Mouse (Mus musculus) c-Kit-positive CD71-positive TER-119-positive erythroid progenitor cells, embryonic 14.5 days (primary cell): ENCODE measurements around the gene Atp6v0a4.
A peak's percentile ranks its signal among the peaks of the same experiment; 100 is the strongest.

Source experiments
- DNase-seq: peaks from one replicate; pipeline ENCODE4 v3.0.0-alpha.2; 2013; ENCODE audit warnings: low spot score

Gene Atp6v0a4

GRCm38 (mm10) chr6:38073592-38073991 lies 50.8 kb downstream of the Atp6v0a4 start:
- no peak for DNase-seq

DNA sequence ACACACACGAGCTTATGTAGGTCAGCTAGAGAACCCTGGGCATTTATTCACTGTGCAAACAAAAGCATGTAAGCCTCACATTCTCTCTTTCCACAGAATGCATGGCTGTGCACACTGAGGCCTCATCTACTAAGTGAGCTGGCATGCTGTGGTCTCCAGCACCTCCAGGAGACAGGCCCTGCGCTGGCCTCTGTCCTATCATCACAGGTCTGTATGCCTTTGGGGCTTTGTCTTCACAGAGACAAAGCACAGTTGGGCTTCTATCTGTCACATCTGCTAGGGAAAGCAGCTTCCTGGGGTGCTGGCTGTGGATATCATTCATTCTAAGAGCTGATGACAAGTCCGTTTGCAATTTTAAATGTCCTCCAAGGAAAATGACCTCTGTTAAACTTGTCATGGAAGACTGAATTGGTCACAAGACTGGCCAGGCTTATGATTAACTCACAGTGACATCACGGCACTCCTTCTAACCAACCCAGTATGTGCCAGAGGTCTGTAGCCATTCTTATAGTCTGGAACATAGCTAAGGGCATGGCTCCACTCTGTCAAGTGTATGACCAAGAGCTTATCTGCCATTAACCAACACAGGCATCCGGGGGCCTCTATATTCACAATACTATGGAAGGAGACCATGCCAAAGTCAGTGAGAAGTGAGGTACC lies 52.1 kb downstream of the Atp6v0a4 start:
- no peak for DNase-seq

DNA sequence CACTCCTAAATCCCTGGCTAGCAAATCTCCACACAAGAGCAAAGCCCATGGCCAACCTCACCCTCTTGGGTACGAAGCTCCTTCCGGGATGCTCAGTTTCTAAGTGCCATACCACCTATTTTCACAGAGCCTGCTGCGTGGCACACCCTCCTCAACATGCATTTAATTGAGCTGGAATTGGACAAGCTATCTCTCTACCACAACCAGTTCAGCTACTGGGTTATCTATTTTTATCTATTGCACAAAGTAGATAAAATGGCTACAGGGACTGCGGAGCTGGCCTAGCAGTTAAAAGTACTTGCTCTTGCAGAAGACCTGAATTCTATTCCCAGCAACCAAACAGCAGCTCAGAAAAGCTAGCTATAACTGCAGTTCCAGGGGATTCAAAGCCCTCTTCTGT lies 53.1 kb downstream of the Atp6v0a4 start:
- DNase-seq, result no peak

DNA sequence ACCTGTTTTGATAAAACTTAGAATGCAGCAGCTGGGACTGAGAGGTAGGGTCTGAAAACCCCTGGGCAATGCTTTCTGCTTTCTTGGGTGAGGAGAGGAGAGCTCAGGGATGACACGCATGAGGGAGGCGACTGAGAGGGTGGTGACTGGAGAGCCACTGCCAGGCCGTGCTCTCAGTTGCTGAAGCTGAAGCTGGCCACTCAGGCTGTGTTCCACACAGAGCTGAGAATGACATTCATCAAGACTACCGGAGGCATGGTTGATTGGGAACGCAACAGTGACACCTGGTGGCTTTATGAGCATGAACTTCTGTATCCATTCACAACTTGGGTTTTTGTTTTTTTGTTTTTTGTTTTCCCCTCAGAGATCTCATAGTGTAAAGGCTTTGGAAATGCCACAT lies 58.2 kb downstream of the Atp6v0a4 start:
- peak; percentile 38 for DNase-seq

DNA sequence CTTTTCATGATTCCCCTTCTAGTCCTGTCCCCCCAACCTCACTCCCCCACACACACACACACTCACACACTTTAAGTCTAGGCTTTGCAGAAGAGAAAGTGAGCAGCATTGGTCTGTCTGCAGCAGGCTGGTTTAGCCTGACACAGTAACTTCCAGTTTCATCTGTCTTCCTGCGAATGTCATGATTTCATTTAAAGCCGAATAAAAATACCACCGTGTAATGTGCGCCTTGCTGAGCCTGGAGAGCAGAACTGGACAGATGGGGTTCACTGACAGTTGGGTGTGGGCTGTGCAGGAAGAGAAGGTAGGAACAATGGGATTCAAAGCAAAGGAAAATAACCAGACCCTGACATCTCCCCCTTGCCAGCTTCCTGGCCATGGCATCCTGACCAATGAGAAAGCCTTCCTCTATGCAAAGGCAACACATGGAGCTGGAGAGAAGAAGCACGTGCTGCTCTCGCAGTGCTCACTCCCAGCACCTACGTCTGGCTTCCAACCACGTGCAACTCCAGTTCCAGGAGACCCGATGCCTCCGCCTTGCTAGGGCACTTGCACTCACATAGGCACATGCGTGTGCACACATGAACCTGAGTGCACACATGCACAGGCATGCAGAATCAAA lies 58.8 kb downstream of the Atp6v0a4 start:
- no peak for DNase-seq

- no peak for DNase-seq
Measured at GRCm38 (mm10) chr6:38065122-38065500, 59.3 kb downstream of the Atp6v0a4 start.

- no peak for DNase-seq
Measured at GRCm38 (mm10) chr6:38064621-38065020, 59.8 kb downstream of the Atp6v0a4 start.

GRCm38 (mm10) chr6:38058805-38059204 lies 65.6 kb downstream of the Atp6v0a4 start:
- no peak for DNase-seq

DNA sequence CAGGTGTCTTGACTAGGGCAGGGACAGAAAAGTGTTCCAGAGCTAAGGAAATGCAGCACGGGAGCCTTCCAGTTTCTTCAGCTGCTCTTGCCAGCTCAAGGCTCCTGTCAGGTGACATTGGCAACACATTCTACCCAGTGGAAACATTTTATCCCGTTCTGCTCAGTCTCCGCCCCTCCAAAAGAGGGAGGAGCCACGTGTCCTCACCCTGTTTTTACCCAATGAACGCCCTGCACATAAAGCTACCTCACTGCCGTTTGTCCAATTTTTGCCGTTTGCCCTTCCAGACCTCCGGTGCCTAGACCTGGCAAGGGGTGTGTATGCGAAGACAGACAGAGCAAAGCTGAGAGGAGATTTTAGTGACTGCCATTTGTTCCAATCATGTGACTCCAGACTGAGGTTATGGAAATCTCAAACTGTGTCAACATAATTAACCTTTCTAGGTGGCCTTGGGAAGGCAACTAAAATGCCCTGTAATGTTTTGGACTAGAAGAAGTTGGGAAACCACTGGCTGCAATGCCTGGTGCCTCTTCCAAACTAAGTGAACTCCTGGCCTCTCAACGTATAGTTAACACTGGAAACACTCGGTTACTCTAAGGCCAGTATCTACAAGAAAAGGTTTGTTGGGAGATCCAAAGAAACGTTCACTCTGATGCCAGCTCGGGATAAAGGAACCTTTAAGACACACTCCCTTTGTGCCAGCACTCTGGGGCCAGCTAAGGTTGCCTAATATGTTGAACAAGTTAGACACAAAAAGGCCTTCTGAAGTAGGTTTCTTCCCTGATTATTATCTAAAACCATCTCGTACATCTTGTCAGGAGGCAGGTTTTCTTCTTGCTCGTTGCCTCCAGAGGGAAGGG lies 68.7 kb downstream of the Atp6v0a4 start:
- DNase-seq, result no peak

DNA sequence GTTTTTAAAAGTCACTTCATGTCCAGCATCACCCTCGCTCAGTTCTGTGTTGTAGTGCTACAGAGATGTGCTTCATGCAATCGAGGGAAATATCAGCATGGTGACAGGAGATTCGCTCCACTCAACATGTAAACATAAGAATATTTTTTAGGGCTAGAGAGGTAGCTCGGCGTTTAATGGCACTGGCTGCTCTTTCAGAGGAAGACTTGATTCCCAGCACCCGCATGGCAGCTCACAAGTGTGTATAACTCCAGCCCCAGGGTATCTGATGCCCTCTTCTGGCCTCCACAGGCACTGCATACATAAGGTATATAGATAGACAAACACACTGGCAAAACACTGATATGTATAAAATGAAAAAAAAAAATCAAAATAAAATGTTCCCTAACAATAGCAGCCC lies 74.8 kb downstream of the Atp6v0a4 start:
- DNase-seq, result no peak

- no peak for DNase-seq
Measured at GRCm38 (mm10) chr6:38048800-38049561, 75.4 kb downstream of the Atp6v0a4 start.

- DNase-seq, result no peak
Measured at GRCm38 (mm10) chr6:38048003-38048402, 76.4 kb downstream of the Atp6v0a4 start.

GRCm38 (mm10) chr6:38046838-38047237 lies 77.5 kb downstream of the Atp6v0a4 start, which contains the start of gene Svopl:
Gene Svopl, minus strand, starts transcription at chr6:38046996.
- no peak for DNase-seq

DNA sequence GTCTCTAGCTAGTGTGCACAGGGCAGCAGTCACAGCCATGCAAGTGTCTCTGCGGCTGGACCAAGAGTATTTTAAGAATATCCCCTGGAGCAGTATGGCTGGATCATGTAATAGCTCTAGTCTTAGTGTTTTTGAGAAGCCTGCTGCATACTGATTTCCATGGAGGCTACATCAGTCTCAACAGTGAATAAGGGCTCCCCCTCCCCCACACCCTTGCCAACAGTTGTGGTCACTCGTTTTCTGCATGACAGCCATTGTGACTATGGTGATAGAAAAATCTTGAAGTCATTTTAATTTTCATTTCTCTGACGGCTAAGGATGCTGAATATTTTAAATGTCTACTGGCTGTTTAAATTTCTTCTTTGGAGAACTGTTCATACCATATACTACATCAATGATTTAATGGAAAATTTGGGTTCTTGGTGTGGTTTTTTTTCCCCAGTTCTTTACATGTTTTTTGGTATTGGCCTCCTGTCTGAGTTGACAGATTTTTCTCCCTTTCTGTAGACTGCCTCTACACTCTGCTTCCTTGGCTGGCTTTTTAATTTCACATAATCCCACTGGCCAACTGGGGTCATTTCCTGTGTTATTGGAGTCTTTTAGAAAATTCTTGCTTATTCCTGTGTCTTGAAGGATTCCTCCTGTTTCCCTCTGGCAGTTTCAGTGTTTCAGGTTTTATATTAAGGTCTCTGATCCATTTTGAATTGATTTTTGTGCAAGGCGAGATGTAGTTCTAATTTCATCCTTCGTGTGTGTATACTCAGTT lies 91.4 kb downstream of the Atp6v0a4 start:
- no peak for DNase-seq

GRCm38 (mm10) chr6:38031924-38032540 lies 92.4 kb downstream of the Atp6v0a4 start:
- no peak for DNase-seq

DNA sequence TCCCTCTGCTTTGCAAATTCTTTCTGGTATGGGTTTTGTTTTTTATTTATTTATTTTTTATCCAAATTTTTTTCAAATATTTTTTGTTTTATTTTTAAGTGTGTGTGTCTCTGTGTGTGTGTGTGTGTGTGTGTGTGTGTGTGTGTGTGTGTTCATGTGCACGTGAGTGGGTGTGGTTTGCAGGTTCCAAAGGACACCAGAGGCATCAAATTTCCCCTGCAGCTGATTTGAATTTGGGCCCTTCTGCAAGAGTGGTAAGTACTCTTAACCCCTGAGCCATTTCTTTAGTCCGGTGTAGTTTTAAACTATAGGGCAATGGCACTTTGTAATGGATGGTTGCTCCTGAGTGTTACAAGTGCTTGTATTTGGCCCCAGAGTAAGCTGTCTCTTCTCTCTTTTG lies 96.2 kb downstream of the Atp6v0a4 start:
- no peak for DNase-seq

DNA sequence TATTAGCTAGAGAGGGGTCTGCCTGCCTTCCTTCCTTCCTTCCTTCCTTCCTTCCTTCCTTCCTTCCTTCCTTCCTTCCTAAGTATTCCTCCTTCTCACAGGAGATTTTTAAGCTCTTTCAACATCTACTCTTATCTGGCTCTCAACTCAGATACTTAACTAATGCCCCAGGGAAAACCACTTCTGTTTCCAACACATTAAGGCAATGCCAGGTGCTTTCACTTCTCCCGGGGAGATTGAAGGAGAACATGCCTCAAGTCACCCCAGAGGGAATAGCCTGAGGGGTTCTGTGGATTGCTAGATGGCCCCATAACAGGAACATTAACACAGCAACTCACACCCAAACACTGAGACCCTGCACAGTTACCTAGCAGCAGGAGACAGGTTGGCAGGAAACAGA lies 96.6 kb downstream of the Atp6v0a4 start:
- DNase-seq, result no peak

GRCm38 (mm10) chr6:38023284-38023683 lies 101.1 kb downstream of the Atp6v0a4 start:
- DNase-seq, result no peak

DNA sequence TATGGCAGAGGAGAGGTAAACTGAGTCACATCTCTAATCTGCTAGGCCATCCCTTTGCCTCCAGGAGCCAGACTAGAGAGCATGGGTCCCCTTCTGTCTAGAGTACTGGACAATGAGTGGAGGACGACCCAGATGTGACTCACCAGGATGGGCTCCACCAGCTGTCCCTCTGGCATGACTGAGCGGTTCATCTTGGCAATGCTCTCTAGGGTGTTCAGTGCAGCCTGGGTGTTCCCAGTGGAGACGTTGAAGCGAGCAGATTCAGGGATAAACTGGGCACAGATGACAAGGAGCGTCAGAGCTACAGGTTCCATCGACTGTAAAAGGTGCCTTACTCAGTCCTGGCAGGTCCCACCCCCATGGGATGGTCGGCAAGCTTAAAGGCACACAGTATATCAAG lies 103.0 kb downstream of the Atp6v0a4 start:
- DNase-seq, result no peak

DNA sequence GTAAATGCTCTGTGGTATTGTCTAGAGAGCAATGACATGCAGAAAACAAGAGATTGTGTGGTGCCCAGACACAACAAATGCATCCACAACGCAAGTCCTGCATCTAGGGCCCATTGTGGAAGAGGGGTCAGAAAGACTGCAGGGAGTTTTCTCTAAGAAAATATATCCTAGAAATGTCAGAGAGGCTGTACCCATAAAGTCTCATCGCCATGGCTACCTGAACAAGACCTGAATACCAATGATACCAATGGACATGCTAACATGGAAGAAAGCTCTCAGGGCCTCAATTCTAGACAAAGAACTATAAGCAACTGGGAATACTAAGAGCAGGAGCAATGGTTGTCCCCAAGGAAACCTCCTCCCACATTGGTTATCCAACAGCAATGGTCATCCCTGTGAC lies 111.6 kb downstream of the Atp6v0a4 start:
- DNase-seq, result no peak

GRCm38 (mm10) chr6:38007459-38007858 lies 116.9 kb downstream of the Atp6v0a4 start:
- DNase-seq, result peak; percentile 37
